Mouse (Mus musculus) cerebellum, adult 18-20 months (tissue): ENCODE data around the gene Gm10272.
"Not testable (repeated sequence)": the region's sequence is repeated elsewhere in the genome, so short reads cannot be mapped to it uniquely, and the experiment has no call there.

ENCODE experiments used
- DNase-seq, 2 experiments: peaks; one replicate each; pipeline ENCODE4 v3.0.0; 2021

Gene Gm10272

DNA sequence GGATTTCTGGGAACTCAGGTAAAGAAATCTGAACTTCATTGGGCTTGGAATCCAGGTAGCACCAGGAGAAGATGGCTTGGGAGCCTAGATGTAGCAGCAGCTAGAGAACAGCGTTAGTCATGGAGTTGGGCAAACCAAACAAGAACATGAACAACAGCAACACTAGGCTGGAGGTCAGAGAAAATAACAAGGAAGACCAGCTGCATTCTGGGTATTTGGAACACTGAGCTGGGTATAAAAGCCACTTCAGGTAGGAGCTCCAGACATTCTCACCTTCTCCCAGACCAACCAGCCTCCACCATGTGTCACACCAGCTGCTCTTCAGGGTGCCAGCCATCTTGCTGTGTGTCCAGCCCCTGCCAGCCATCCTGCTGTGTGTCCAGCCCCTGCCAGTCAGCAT is at the start of gene Gm10272:
Gene Gm10272 (plus strand): TSS at position 301 of the 400 bp plus-strand sequence.
- DNase-seq: no peak

DNA sequence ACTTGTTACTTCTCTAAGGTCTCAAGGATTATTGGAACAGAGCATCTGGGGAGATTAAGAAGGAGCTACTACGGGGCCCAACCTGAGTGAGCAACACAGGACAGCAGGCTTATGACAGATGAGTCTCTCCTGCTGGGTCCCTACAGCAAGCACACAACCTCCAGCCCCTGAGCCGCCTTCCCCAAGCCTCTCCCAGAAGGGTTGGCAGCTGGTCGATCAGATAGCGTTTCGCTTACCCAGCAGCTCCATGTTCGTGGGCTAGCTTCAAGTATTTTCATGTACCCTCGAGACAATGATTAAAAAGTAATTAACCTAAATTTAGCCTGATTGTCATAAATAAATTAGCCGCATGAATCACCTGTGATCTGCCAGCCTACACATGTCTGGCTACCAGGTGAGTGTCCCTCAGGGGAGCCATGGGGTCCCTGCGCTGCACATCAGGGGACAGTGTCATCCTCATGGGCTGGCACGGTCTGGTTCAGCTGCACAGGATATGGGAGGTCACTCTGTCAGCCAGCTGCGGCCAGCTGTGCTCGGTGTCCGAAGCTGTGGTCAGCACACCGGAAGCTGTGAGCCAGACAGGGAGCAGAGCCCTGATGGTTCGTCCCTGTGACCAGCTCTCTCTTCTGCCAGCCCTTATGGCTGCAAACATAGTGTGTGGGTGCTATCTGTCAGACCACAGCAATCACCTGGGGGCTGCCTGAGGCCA is 48.0 kb upstream of the Gm10272 start:
- DNase-seq: no peak

DNA sequence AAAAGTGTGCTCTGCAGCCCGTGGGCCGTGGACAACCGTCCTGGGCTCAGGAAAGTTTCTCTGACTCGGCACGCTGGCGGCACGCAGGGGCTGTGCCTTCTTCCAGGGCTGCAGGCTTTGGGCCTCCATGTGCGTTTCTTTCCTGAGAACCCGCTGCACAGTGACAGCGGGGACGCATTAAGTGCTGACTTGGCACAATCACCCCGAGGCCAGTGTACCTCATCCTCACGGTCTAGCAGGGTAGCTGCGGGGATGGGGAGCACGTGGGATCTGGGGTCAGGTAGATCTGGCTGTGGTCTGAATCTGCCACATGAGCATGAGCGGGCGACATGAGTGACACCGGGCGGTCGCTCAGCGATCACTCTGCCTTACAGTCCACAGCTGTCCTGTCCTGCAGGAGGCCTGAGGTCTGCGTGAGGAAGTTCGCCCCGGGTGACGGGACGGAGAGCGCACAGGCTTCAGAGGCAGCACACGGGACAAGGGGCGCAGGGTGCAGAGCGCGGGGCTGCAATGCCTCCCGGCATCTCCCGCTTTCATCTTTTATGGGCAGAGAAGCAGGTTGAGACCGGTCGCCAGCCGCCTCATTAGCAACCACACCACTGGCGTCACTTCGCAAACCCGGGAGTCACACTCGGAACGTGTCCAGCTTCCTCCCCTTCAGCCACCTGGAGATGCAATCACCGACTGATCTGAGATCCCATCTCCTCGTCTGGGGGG is 42.3 kb upstream of the Gm10272 start:
- DNase-seq: no peak

DNA sequence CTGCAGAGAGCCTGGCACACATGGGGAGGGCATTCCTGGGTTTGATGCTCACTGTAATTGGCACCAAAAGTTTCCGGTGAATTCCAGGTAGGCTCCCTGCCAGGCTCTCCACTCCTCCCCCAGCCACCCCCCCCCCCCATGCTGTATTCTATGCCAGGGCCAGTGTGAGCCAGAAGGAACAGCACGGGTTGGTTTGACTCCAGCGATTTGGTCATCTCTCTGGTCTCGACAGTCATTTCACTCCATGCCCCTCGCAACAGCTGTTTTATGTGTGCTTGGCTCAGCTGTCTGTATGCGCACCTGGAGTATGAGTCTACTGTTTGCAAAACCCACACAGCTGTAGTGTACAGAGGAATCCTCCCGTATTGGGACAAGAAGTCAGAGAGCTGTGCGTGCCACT is 40.1 kb upstream of the Gm10272 start:
- DNase-seq: no peak

DNA sequence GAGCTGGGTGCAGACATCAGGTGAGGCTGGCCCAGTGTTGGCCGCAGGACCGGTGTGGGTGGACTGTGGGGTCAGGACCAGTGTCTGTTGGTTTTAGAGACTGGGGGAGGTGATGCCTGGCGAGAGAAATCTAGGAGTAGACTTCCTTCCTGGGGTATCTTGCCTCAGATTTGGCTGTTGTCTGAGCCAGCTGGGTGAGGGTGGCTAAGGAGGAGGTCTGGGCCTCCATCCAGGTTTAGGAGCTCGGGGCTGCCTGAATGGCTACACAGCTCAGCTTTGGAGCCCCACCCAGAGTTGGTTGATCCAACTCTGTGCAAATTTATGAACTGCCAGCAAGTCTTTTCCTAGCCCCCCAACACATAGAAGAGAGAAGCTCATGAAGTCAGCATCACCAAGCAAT is 39.0 kb upstream of the Gm10272 start:
- DNase-seq: no peak

DNA sequence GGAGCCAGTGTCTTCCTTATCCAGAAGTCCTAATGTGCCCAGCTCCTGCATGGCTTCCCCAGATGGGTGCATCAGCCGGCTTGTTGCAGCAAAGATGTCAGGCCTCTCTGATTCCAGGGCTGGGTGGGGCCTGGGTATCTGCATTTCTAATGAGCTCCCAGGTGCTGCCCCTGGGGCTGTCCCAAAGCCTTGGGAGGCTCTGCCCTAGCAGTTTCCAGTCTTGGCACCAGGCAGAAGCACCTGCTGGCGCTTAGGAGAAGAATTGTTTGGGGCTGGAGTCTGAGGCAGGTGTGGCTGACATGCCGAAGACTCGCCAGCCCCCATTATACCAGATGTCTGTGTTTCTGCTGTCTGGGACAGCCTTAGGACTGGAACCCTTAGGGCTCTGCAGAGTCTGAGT is 35.7 kb upstream of the Gm10272 start:
- no peak for DNase-seq

DNA sequence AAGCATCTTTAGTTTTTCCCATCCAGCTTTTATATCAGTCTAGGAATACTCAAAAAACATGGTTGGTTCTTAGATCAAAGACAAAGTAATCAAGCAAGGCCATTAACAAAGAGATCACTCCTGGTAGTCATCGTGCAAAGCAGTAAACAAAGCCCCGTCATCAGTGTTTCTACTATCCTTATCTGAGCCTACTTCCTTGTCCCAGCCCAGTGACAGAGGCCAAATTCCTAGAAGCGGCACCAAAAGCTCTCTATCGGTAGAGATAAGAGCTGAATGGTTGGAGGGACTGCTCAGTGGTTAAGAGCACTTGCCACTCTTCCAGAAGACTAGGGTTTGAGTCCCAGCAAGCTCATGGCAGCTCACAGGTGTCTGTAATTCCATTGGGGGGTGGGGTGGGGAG is 34.9 kb upstream of the Gm10272 start:
- no peak for DNase-seq

DNA sequence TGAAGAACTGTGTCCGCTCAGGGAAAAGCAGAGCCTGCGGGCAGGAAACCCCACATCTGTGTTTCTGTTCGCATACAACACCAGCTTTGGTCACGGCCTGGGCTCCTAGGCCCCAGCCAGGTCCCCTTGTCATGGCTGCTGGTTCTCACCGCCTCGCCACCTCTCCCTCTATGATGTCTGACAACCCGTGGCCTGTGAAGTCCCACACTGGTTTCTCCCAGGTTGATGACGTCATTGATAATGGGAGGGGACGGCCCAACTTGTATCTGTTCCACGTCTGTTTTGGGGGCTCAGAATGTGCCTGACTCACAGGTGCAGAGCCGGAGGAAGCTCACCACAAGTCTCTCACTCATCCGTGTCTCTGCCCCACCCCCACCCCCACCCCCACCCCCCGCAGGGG is 32.7 kb upstream of the Gm10272 start:
- DNase-seq: no peak

DNA sequence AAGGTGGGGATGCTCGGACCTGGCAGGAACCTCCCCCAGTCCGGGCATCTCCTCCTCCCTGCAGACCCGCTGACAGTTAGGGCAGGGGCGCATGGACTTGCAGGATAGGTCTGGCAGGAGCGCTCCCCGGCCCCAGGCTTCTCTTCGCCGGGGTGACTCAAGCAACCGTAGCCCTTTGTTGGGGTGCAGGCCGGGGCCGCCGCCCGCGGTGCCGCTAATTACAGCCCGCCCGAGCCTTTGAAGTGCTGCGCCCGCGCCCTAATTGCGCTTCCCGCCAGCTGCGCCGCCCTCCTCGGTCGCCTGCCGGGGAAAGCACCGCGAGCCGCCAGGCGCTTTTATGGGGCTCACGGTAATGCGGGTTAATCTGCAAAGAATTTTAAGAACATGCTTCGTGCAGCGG is 28.9 kb upstream of the Gm10272 start:
- no peak for DNase-seq

DNA sequence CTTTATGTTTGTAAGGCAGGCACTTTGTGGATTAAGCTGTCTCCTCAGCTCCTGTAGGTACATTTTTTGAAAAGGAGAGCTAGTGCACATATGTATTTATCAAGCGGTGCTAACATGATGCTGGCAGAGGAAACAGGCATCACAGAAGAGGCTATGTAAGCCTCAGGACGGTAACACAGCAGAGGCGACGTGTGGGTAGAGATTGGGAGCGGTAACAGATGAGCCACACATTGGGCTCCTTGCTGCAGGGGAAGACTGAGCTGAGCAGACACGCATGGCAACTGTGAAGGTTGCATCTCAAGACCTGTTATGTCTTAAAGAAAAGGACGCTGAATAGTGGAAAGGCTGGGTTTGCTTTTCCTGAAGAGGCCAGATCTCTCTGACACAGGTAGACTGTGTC is 23.4 kb upstream of the Gm10272 start:
- DNase-seq: no peak

DNA sequence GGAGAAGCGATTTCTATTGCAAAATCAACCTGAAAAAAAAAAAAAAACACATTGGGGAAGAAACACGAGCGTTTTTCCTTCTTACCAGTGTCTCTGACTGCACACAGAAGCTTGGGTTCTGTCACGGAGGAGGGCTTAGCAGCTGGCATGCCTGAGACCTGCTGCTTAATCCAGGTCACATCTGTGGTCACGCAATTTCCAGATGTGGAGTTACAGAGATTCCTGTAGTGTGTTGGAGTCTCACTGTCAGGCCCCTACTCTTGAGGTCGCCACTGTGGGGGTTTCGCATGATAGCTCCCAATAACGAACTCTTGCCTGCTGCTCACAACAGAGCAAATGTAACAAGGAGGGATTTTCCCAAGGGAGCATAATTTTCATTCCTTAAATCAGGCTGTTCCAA is 22.2 kb upstream of the Gm10272 start:
- DNase-seq: no peak

DNA sequence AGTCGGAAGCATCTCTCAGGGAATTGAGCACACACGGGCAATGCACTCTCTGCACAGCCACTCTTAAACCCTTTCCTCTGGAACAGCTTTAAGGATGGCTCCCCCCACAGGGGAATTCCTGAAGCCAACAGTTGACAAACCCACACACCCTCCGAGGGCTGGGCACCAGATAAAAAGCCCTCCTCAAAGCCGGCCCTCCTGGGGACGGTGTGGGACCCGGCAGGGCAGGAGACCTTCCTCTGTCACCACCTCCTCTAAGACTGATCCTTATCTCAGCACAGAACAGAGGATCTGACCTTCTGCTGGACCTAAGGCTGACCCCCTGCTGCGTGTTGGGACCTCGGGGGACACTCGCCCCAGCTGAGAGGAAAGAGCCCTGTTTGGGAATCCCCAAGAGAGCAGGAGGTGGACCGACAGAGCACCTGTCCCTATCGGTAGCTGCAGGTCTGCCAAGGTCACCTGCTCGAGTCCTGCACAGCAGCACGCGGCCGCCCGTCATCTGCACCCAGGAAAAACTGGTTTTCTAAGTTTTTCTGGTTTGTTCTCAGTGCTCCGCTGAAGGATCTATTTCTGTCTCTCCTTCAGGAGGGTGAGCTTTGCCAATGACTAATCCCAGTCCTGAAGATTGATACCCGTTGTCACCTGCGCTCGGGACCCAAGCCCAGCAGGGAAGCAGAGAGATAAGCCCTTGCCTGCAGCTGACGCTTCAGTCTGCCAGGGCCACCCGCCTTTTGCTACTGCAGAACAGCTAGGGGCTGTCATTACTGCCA is 20.3 kb upstream of the Gm10272 start, which contains the start of gene Tspear:
Gene Tspear (plus strand): TSS at position 675 of the 770 bp plus-strand sequence.
- DNase-seq: no peak

DNA sequence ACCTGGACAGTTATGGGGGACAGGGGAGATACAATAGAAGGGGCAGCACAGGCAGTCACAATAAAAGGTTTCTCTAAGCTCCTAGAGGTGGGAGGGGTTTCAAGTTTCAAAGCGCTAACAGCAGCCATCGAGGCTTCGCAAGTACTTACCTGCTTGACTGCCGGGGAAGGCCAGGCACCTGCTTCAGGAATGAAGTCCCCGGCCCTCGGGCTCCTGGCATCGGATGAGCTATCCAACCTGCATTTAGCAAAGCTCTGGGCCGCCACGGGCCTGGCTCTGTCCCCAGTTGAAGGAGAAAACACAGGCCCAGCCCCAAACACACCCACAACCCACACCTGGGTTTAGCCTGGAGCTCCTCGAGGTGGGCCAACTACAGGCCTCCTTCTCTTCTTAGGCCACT is 19.4 kb upstream of the Gm10272 start:
- no peak for DNase-seq

DNA sequence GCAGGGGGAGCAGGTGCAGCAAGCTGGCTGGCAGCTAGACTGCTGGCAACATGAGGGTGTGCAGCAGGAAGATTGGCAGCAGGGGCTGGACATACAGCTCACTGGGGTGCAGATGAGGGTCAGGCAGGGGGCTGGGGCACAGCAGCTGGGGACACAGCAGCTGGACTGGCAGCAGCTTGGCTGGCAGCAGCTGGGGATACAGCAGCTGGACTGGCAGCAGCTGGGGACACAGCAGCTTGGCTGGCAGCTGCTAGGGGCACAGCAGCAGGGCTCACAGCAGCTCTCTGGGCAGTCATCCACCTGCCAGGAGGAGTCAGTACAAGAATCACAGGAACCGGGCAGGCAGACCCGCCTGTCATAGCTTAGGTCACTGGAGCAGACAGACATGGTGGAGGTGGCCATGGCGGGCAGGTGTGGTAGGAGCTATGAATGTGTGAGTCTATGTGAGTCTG is 16.0 kb upstream of the Gm10272 start, which contains the start of gene Gm19402:
Gene Gm19402 (minus strand): TSS at position 402 of the 452 bp plus-strand sequence.
- DNase-seq: not testable (repeated sequence)

DNA sequence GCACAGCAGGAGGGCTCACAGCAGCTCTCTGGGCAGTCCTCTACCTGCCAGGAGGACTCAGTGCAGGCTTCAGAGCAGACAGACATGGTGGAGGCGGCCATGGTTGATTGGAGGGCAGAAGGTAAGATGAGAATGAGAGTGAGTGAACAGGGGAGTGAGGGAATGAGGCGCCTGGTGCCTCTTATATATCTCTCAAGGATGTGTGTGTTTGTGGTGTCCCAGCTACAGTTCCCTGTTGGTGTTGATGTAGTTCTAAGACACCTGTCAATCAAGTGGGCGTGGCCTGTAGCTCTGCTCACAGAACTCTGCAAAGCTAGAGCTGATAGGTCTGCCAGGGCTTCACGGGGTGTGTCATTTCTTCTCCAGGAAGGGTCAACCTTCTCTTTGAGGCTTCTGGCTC is 9.3 kb upstream of the Gm10272 start, which contains the start of gene Gm9508:
Gene Gm9508 (minus strand): TSS at position 101 of the 400 bp plus-strand sequence.
- no peak for DNase-seq

DNA sequence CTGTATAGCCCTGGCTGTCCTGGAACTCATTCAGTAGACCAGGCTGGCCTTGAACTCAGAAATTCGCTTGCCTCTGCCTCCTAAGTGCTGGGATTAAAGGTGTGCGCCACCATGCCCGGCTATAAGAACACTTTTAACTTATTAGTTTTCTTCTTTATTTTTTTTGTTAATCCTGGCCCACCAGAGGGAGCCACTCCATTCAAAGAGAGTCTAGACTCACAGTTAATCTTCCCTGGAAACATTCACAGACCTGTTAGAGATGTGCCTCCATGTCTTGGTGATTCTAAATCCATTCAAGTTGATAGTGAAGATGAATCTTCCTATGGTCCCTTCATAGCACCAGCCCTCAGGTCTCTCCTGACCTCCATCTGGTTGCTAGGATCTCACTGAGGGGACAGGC is 3.4 kb downstream of the Gm10272 start:
- no peak for DNase-seq

DNA sequence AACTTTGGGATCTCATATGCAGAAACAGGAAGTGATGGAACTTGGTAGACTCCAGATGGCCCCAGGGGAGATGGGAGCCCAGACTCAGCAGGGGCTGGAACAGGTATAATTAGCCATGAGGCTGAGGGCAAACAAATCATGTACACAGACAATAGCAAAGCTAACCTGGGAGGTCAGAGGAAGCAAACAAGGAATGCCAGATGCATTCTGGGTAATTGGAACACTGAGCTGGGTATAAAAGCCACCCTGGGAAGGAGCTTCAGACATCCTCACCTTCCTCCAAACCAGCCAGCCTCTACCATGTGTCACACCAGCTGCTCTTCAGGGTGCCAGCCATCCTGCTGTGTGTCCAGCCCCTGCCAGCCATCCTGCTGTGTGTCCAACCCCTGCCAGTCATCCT is 4.7 kb downstream of the Gm10272 start, which contains the start of gene Gm10024:
Gene Gm10024 (plus strand): TSS at position 301 of the 400 bp plus-strand sequence.
- DNase-seq: not testable (repeated sequence)

DNA sequence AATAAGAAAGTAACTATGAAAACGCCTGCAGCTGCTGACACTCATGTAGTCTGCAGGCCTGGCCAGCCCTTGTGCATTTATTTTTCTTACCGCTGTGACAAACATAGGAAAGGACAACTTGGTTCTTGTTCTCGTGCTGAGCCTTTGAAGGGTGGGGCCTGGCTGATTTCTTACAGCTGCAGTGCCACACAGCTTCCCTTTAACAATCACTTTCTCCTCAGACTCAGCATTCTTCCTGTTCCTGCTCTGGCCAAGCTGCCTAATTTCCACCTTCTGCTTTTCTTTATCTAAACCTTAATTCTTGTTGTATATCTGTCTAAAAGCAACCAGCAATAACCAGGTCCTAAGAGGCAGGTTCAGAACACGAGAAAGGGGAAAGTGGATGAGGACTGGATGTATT is 7.3 kb downstream of the Gm10272 start:
- no peak for DNase-seq

DNA sequence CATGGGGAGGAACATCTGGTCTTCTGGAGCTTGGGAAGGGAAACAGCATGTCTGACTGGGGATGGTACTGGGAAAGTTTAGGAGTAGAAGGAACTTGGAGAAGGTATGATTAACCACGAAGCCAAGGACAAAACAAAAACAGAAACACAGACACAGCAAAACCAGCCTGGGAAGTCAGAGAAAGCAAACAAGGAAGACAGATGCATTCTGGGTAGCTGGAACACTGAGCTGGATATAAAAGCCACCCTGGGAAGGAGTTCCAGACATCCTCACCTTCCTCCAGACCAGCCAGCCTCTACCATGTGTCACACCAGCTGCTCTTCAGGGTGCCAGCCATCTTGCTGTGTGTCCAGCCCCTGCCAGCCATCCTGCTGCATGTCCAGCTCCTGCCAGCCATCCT is 9.1 kb downstream of the Gm10272 start, which contains the start of gene Gm10142:
Gene Gm10142 (plus strand): TSS at position 301 of the 400 bp plus-strand sequence.
- DNase-seq: no peak

DNA sequence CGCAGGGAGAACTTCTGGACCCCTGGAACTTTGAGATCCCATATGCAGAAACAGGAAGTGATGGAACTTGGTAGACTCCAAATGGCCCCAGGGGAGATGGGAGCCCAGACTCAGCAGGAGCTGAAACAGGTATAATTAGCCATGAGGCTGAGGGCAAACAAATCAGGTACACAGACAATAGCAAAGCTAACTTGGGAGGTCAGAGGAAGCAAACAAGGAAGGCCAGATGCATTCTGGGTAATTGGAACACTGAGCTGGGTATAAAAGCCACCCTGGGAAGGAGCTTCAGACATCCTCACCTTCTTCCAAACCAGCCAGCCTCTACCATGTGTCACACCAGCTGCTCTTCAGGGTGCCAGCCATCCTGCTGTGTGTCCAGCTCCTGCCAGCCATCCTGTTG is 13.9 kb downstream of the Gm10272 start, which contains the start of gene Krtap12-1:
Gene Krtap12-1 (plus strand): TSS at position 301 of the 400 bp plus-strand sequence.
- not testable (repeated sequence) for DNase-seq

DNA sequence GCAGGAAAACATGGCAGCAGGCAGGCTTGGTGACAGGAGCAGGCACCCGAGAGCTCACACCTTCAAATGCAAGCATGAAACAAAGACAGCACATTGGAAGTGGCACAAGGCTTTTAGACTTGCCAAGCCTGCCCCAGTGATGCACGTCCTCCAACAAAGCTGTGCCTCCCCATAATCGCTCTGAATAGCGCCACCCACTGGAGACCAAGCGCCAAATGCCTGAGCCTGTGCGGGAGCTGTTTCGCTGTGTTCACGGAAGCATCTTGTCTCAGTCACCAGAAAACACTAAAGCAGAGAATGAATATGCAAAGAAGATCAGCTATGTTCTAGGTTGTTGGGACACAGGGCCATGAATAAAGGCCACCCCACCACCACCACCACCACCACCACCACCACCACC is 18.4 kb downstream of the Gm10272 start:
- no peak for DNase-seq

DNA sequence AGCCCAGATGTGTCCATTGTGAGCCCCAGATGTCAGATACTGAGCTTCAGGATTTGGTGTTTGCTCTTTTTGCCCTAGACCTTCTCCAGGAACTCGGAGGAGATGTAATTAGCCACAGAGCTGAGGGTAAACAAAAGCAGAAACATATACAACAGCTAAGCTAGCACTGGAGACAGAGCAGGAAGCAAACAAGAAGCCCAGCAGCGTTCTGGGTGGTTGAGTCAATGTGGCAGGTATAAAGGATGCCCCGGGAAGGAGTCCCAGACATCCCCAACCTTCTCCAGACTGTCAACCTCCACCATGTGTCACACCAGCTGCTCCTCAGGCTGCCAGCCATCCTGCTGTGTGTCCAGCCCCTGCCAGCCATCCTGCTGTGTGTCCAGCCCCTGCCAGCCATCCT is 19.8 kb downstream of the Gm10272 start, which contains the start of gene Gm10100:
Gene Gm10100 (plus strand): TSS at position 301 of the 400 bp plus-strand sequence.
- DNase-seq: peak in 1 of 2 experiments; percentile 11

DNA sequence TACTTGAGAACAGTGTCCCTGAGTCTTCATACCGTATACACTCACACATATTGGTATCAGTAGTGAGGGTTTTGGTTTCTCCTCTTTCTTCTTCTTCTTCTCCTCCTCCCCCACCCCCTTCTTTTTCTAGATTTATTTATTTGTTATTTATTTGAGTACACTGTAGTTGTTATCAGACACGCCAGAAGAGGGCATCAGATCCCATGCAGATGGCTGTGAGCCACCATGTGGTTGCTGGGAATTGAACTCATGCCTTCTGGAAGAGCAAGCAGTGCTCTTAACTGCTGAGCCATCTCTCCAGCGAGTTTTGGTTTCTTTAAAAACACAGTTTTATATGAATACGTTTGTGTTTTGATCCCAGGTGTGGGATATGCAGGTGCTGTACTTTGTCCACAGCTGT is 21.9 kb downstream of the Gm10272 start:
- no peak for DNase-seq
